ENCODE assay signal across 8 mouse cellular contexts in genomic region chr14:115092081-115092480, GRCm38 (mm10). TPM values are rescaled to one million over a fixed set of nuclear protein-coding genes. Genes with fewer than 3 reads are reported as not detected.
DNase-seq lines count a peak whose midpoint lies in the region; ATAC-seq and TF ChIP-seq lines count a peak whose summit lies in the region.

Gene Gpc5 (plus strand): TSS chr14:115092215.

- TF ChIP-seq CTCF in liver, postnatal 0 days (IDR thresholded peaks at IDR 0.05; ENCODE audit: low read depth) = no peak

- under 1% methylated on average over 31 of the region's 31 CpGs for WGBS in forebrain, embryonic 14.5 days
- under 1% methylated on average over 31 of the region's 31 CpGs for WGBS in liver, postnatal 0 days (ENCODE audit: insufficient replicate concordance)
- WGBS in neural tube, embryonic 13.5 days = under 1% methylated on average over 31 of the region's 31 CpGs

- peak within 1 kb of the TSS; percentile 95 for H3K4me2 ChIP-seq in forebrain, embryonic 14.5 days (ENCODE audit: low read length)
- peak within 1 kb of the TSS; percentile 91 for H3K4me2 ChIP-seq in liver, postnatal 0 days (ENCODE audit: low read depth, low read length)
- H3K4me2 ChIP-seq in neural tube, embryonic 13.5 days = peak within 1 kb of the TSS; percentile 87

- intact Hi-C loops in heart, postnatal 14 days (cut with DNase I) = no loop called here

- no peak for TF ChIP-seq EP300 in liver, postnatal 0 days (IDR thresholded peaks at IDR 0.05; ENCODE audit: low read depth)

- H3K36me3 ChIP-seq in forebrain, embryonic 14.5 days (ENCODE audit: control insufficient read depth, insufficient read depth, low read length) = no peaks in the 10 kb centered on the region
- H3K36me3 ChIP-seq in liver, postnatal 0 days (replicated peaks; ENCODE audit: insufficient read depth, low read length) = no peaks in the 10 kb centered on the region
- H3K36me3 ChIP-seq in neural tube, embryonic 13.5 days = no peaks in the 10 kb centered on the region

- DNase-seq in cerebellum, adult 11 months = peak; percentile 61
- DNase-seq in forebrain, embryonic 14.5 days (ENCODE audit: low spot score) = peak; percentile 89
- peak; percentile 83 to 87 for DNase-seq in heart, postnatal 14 days
- peak; percentile 83 for DNase-seq in layer of hippocampus, adult 11-12 months (ENCODE audit: low spot score)
- peak; percentile 90 for DNase-seq in liver, postnatal 0 days
- peak; percentile 63 for DNase-seq in telencephalon, adult 2 months (ENCODE audit: low read depth, low spot score)

- ATAC-seq in CD4-positive, CD25-positive, alpha-beta regulatory T cell, adult 4 months = peak; percentile 96
- ATAC-seq in forebrain, embryonic 14.5 days = peak; percentile 100
- peak; percentile 97 for ATAC-seq in liver, postnatal 0 days
- ATAC-seq in neural tube, embryonic 13.5 days (ENCODE audit: low read depth) = peak; percentile 100

- H3K27ac ChIP-seq in forebrain, embryonic 14.5 days (ENCODE audit: low read depth, low read length) = no peak within 1 kb of the TSS
- H3K27ac ChIP-seq in liver, postnatal 0 days (ENCODE audit: low read depth) = no peak within 1 kb of the TSS
- H3K27ac ChIP-seq in neural tube, embryonic 13.5 days (replicated peaks) = no peak within 1 kb of the TSS

- H3K9me3 ChIP-seq in forebrain, embryonic 14.5 days (replicated peaks; ENCODE audit: control insufficient read depth, low read length) = no peaks in the 10 kb centered on the region
- no peaks in the 10 kb centered on the region for H3K9me3 ChIP-seq in liver, postnatal 0 days (ENCODE audit: low read length)
- no peaks in the 10 kb centered on the region for H3K9me3 ChIP-seq in neural tube, embryonic 13.5 days

- peak within 1 kb of the TSS; percentile 67 for H3K9ac ChIP-seq in forebrain, embryonic 14.5 days (ENCODE audit: low read length)
- no peak within 1 kb of the TSS; the same call in 1 of the 2 replicates for H3K9ac ChIP-seq in liver, postnatal 0 days (replicated peaks)
- peak within 1 kb of the TSS; percentile 69 for H3K9ac ChIP-seq in neural tube, embryonic 13.5 days

- peak within 1 kb of the TSS; percentile 67 for H3K4me3 ChIP-seq in forebrain, embryonic 14.5 days (ENCODE audit: low read depth, low read length)
- H3K4me3 ChIP-seq in liver, postnatal 0 days (ENCODE audit: low read depth, low read length) = peak within 1 kb of the TSS; percentile 55
- peak within 1 kb of the TSS; percentile 61 for H3K4me3 ChIP-seq in neural tube, embryonic 13.5 days

- H3K27me3 ChIP-seq in forebrain, embryonic 14.5 days (replicated peaks; ENCODE audit: control insufficient read depth, insufficient read depth, low read length) = peaks cover 24% of the 10 kb centered on the region
- peaks cover 33% of the 10 kb centered on the region for H3K27me3 ChIP-seq in liver, postnatal 0 days (ENCODE audit: insufficient read depth, low read length)
- H3K27me3 ChIP-seq in neural tube, embryonic 13.5 days = peaks cover 56% of the 10 kb centered on the region

- H3K4me1 ChIP-seq in forebrain, embryonic 14.5 days (ENCODE audit: control insufficient read depth, insufficient read depth, low read length) = no peaks in the 10 kb centered on the region
- peaks cover 11% of the 10 kb centered on the region for H3K4me1 ChIP-seq in liver, postnatal 0 days (ENCODE audit: insufficient read depth)
- H3K4me1 ChIP-seq in neural tube, embryonic 13.5 days (replicated peaks) = peaks cover 6% of the 10 kb centered on the region; the same call in 1 of the 2 replicates

RNA-seq across cellular contexts. Expression of gene Gpc5, which starts in this region (rescaled TPM):
- polyA plus RNA-seq in CD4-positive, CD25-positive, alpha-beta regulatory T cell, adult 4 months (2017; shearing (Covaris generic)) = under 1 TPM in 1 of 2 experiments, not detected in 1; 0.30 TPM
- 1.9 TPM in 2 replicates for polyA plus RNA-seq in forebrain, embryonic 14.5 days (2014; fragmentation: Nextera tagmentation; extraction: Ambion mirVana)
- not detected for total RNA-seq in heart, postnatal 14 days (2021)
- not detected in 2 replicates for polyA plus RNA-seq in liver, postnatal 0 days (2015; fragmentation: Nextera tagmentation; extraction: Ambion mirVana)
- 6.7 and 7.1 TPM in 2 replicates for polyA plus RNA-seq in neural tube, embryonic 13.5 days (2015; fragmentation: Nextera tagmentation; extraction: Ambion mirVana)

Comparison
In these comparisons a context has a peak if more than half of its experiments do, and no peak if none do; other contexts are left out.
1. Peak in ATAC-seq in CD4-positive, CD25-positive, alpha-beta regulatory T cell, adult 4 months; RNA of the gene not detected or under 1 TPM.
2. Peak in DNase-seq in heart, postnatal 14 days; RNA of the gene not detected or under 1 TPM.
3. Peak in DNase-seq, ATAC-seq, H3K4me3 ChIP-seq and H3K4me2 ChIP-seq in liver, postnatal 0 days; RNA of the gene not detected or under 1 TPM.